ENCODE assay signal across 11 mouse cellular contexts in the genomic region with DNA sequence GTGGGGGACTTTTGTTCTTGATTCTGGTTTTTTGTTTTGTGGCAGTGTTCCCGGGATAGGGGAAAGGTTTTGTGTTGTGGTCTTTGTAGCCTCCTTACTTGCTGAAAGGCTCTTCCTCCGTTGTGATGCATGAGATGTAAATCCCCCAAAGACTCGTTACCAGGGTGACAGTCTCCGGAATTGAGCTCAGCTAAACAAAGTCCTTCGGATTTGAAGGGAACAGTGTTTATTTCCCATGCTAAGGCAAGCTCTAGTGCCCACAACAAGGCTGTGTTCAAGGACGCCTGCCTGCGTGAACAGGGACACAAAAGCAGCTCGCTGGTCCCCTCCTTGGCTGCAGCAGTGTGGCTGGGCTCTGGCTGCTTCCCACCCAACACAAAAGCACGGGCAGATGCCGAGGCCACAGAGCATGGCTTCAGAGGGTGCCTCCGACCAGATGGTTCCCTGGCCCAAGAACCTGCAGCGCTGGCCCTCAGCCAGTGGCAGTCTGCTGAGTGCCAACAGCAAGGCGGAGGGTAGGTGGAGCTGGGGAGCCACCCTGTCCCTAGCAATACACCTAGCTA.
A peak's percentile ranks its signal among the peaks of the same experiment; 100 is the strongest.
DNase-seq lines count a peak whose midpoint lies in the region; ATAC-seq and TF ChIP-seq lines count a peak whose summit lies in the region.
"Had no signal": no experiment of that assay in that cellular context is flagged by ENCODE, and none has a peak within 500 bp of the region (broad histone marks: within the 10 kb centered on the region; RNA-seq: fewer than 3 reads in every experiment).

No protein-coding gene starts in this region.

- H3K4me2 ChIP-seq in embryonic facial prominence, embryonic 12.5 days (replicated peaks), result no peak overlapping the region
- H3K4me2 ChIP-seq in neural tube, embryonic 12.5 days (replicated peaks), result peak overlapping the region; percentile 16; the same call in 1 of the 2 replicates
- H3K4me2 ChIP-seq: limb, embryonic 15.5 days; stomach, embryonic 15.5 days had no signal

- intact Hi-C loops in heart, postnatal 14 days (cut with DNase I), result no loop called here
- intact Hi-C loops in left cerebral cortex, postnatal 10 days (cut with DNase I), result no loop called here

- no peak overlapping the region for H3K4me3 ChIP-seq in ES-E14 (ENCODE audit: insufficient read depth in 1 of 2, low read depth in 1 of 2, low read length in 2 of 2, poor library complexity in 1 of 2, severe bottlenecking in 1 of 2)
- no peak overlapping the region for H3K4me3 ChIP-seq in embryonic facial prominence, embryonic 12.5 days
- no peak overlapping the region for H3K4me3 ChIP-seq in neural tube, embryonic 12.5 days
- H3K4me3 ChIP-seq: limb, embryonic 15.5 days; stomach, embryonic 15.5 days had no signal

- H3K4me1 ChIP-seq in ES-E14 (ENCODE audit: control insufficient read depth in 2 of 2, insufficient read depth in 2 of 2, low read length in 2 of 2, poor library complexity in 1 of 2), result no peaks in the 10 kb centered on the region
- H3K4me1 ChIP-seq in embryonic facial prominence, embryonic 12.5 days, result peaks cover 13% of the 10 kb centered on the region; the same call in 1 of the 2 replicates
- peaks cover 59% of the 10 kb centered on the region for H3K4me1 ChIP-seq in neural tube, embryonic 12.5 days

- peak; percentile 42; the same call in 1 of the 2 replicates for ATAC-seq in embryonic facial prominence, embryonic 12.5 days (ENCODE audit: insufficient number of reproducible peaks, insufficient read depth, low FRiP score, low TSS enrichment)
- peak; percentile 85 for ATAC-seq in neural tube, embryonic 12.5 days (ENCODE audit: low FRiP score, low read depth)
- ATAC-seq: Patski had no signal

- 0 out of 2 replicates have a peak, but pooled peaks cover 9% of the 10 kb centered on the region for H3K27me3 ChIP-seq in embryonic facial prominence, embryonic 12.5 days
- H3K27me3 ChIP-seq in neural tube, embryonic 12.5 days (replicated peaks), result no peaks in the 10 kb centered on the region
- H3K27me3 ChIP-seq: limb, embryonic 15.5 days; Patski; stomach, embryonic 15.5 days had no signal

- in situ Hi-C loops in ES-E14 (cut with MboI; ENCODE audit: low sequenced_read_pairs in 2 of 2, unreplicated experiment in 2 of 2), result no loop called here

- peak overlapping the region; percentile 12; the same call in 1 of the 2 replicates for H3K27ac ChIP-seq in ES-E14 (ENCODE audit: insufficient read depth, low read depth, low read length, poor library complexity, severe bottlenecking)
- H3K27ac ChIP-seq in embryonic facial prominence, embryonic 12.5 days, result 0 out of 2 replicates have a peak overlapping the region, but pooled peaks have one; percentile 26
- H3K27ac ChIP-seq in neural tube, embryonic 12.5 days, result peak overlapping the region; percentile 59
- H3K27ac ChIP-seq: limb, embryonic 15.5 days had no signal

- DNase-seq in ES-E14 (ENCODE audit: low read depth, low spot score), result no peak
- DNase-seq in adrenal gland, postnatal 25 days, result peak; percentile 61
- DNase-seq in heart, postnatal 14 days, result peak; percentile 52 to 68
- peak; percentile 84 to 89 for DNase-seq in left cerebral cortex, postnatal 10 days (ENCODE audit: extremely low spot score in 1 of 2, low spot score in 2 of 2)
- no peak for DNase-seq in thymus, adult 18-20 months
- no peak for DNase-seq in thymus, postnatal 0 days (ENCODE audit: low spot score)

- H3K9me3 ChIP-seq in ES-E14 (ENCODE audit: control insufficient read depth, insufficient read depth, low read depth, low read length), result no peaks in the 10 kb centered on the region
- no peaks in the 10 kb centered on the region for H3K9me3 ChIP-seq in embryonic facial prominence, embryonic 12.5 days
- H3K9me3 ChIP-seq in neural tube, embryonic 12.5 days, result no peaks in the 10 kb centered on the region
- H3K9me3 ChIP-seq: limb, embryonic 15.5 days; stomach, embryonic 15.5 days had no signal

- no peak overlapping the region for H3K9ac ChIP-seq in ES-E14 (ENCODE audit: insufficient read depth, low read depth, low read length, poor library complexity, severe bottlenecking)
- H3K9ac ChIP-seq in embryonic facial prominence, embryonic 12.5 days, result no peak overlapping the region
- H3K9ac ChIP-seq in neural tube, embryonic 12.5 days, result no peak overlapping the region
- H3K9ac ChIP-seq: limb, embryonic 15.5 days; stomach, embryonic 15.5 days had no signal

- H3K36me3 ChIP-seq in ES-E14 (ENCODE audit: control insufficient read depth, insufficient read depth, low read length, poor library complexity, severe bottlenecking), result no peaks in the 10 kb centered on the region
- H3K36me3 ChIP-seq in embryonic facial prominence, embryonic 12.5 days, result no peaks in the 10 kb centered on the region
- no peaks in the 10 kb centered on the region for H3K36me3 ChIP-seq in neural tube, embryonic 12.5 days
- H3K36me3 ChIP-seq: limb, embryonic 15.5 days; stomach, embryonic 15.5 days had no signal

- 19% methylated on average over 13 of the region's 13 CpGs for WGBS in embryonic facial prominence, embryonic 12.5 days
- WGBS in neural tube, embryonic 12.5 days, result 10% methylated on average over 13 of the region's 13 CpGs

TF ChIP-seq in ES-E14, 5 proteins besides CTCF, POLR2A, EP300 and RAD21:
- no peak for TF ChIP-seq CHD2 (IDR thresholded peaks at IDR 0.05; ENCODE audit: low read depth, low read length)
- TF ChIP-seq ZC3H11A (IDR thresholded peaks at IDR 0.05; ENCODE audit: borderline replicate concordance, low read depth, low read length), result no peak
- no peak for TF ChIP-seq MAFK (IDR thresholded peaks at IDR 0.05; ENCODE audit: insufficient read depth, low read depth, low read length)
- no peak for TF ChIP-seq HCFC1 (IDR thresholded peaks at IDR 0.05; ENCODE audit: borderline replicate concordance, insufficient read depth, low read length)
- TF ChIP-seq ZNF384 (IDR thresholded peaks at IDR 0.05; ENCODE audit: low read depth, low read length), result no peak
TF ChIP-seq in ES-E14: peak in this region for 0.

Comparison
In these comparisons a context has a peak if more than half of its experiments do, and no peak if none do; other contexts are left out.
1. DNase-seq: peak in adrenal gland, postnatal 25 days (single experiment), heart, postnatal 14 days (2 of 2) and left cerebral cortex, postnatal 10 days (2 of 2); none in ES-E14 (single experiment), thymus, adult 18-20 months (0 of 2) and thymus, postnatal 0 days (single experiment).
2. Peak in every context shown above with its lines, with median percentiles within 50 percentile points of each other: H3K27ac ChIP-seq.